Mouse (Mus musculus) thymus, adult 18-20 months (tissue): ENCODE data around the gene Tenm3.

Source experiments
- DNase-seq, 2 experiments: peaks; one replicate each; pipeline ENCODE4 v3.0.0; 2022; ENCODE audit warnings: mixed read lengths in 2 of 2

The Tenm3 gene

GRCm38 (mm10) chr8:48843931-48844285 lies at the start of gene Tenm3:
Tenm3 (minus strand) TSS chr8:48843951.
- no peak for DNase-seq

GRCm38 (mm10) chr8:48890216-48890765 lies 46.5 kb upstream of the Tenm3 start:
- DNase-seq = no peak

- DNase-seq = no peak
Measured at GRCm38 (mm10) chr8:48884270-48884669, 40.5 kb upstream of the Tenm3 start.

GRCm38 (mm10) chr8:48880585-48880984 lies 36.8 kb upstream of the Tenm3 start:
- no peak for DNase-seq

GRCm38 (mm10) chr8:48865972-48866371 lies 22.2 kb upstream of the Tenm3 start:
- DNase-seq = no peak

- no peak for DNase-seq
Measured at GRCm38 (mm10) chr8:48865485-48865884, 21.7 kb upstream of the Tenm3 start.

- DNase-seq = no peak
Measured at GRCm38 (mm10) chr8:48850223-48851010, 6.7 kb upstream of the Tenm3 start.

- DNase-seq = no peak
Measured at GRCm38 (mm10) chr8:48849091-48849616, 5.4 kb upstream of the Tenm3 start.

- no peak for DNase-seq
Measured at GRCm38 (mm10) chr8:48844961-48845360, 1.2 kb upstream of the Tenm3 start.

- no peak for DNase-seq
Measured at GRCm38 (mm10) chr8:48844370-48844905, 687 bp upstream of the Tenm3 start.

GRCm38 (mm10) chr8:48842991-48843930 lies 490 bp downstream of the Tenm3 start:
- no peak for DNase-seq

- DNase-seq = no peak
Measured at GRCm38 (mm10) chr8:48842516-48842990, 1.2 kb downstream of the Tenm3 start.

GRCm38 (mm10) chr8:48842035-48842434 lies 1.7 kb downstream of the Tenm3 start:
- no peak for DNase-seq

GRCm38 (mm10) chr8:48835745-48836144 lies 8.0 kb downstream of the Tenm3 start:
- no peak for DNase-seq

- DNase-seq = no peak
Measured at GRCm38 (mm10) chr8:48827454-48827853, 16.3 kb downstream of the Tenm3 start.

GRCm38 (mm10) chr8:48825666-48826065 lies 18.1 kb downstream of the Tenm3 start:
- DNase-seq = no peak

GRCm38 (mm10) chr8:48822291-48822690 lies 21.5 kb downstream of the Tenm3 start:
- DNase-seq = no peak

GRCm38 (mm10) chr8:48819962-48820361 lies 23.8 kb downstream of the Tenm3 start:
- no peak for DNase-seq

- DNase-seq = no peak
Measured at GRCm38 (mm10) chr8:48819348-48819747, 24.4 kb downstream of the Tenm3 start.

- DNase-seq = no peak
Measured at GRCm38 (mm10) chr8:48816941-48817340, 26.8 kb downstream of the Tenm3 start.

- no peak for DNase-seq
Measured at GRCm38 (mm10) chr8:48812196-48812741, 31.5 kb downstream of the Tenm3 start.

- DNase-seq = no peak
Measured at GRCm38 (mm10) chr8:48810615-48811014, 33.1 kb downstream of the Tenm3 start.
